Mouse (Mus musculus): ENCODE results near the gene Pik3cd. TPM values are rescaled to one million over a fixed set of nuclear protein-coding genes. Genes with fewer than 3 reads are reported as not detected.

The Pik3cd gene
- total and polyA plus RNA-seq, 2 experiments from 2014 or later: 9.7 to 15.9 TPM

DNA sequence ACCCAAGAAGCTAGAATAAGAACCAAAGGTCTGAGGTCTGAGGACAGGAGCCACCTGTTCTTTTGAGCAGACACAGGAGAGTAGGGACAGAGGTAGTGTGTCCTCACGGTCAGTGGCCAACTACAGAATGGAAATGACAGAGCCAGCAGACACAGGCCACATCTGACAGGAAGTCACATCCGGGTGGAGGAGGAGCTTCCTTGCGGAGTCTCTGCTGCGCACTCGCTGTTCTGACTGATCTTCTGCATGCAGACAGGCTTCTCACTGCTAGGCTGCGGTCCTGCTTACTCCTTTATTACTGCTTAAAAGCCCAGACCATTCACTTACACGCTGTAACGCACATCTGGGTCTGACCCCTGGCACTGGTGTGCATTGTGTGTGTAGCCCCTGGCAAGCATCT is 26.4 kb upstream of the Pik3cd start:
- H3K27ac ChIP-seq (ENCODE audit: low read depth, low read length): no peak overlapping the region
- no peak overlapping the region for H3K4me2 ChIP-seq (ENCODE audit: low read depth, low read length, poor library complexity, severe bottlenecking)
- no peak for TF ChIP-seq CTCF (IDR thresholded peaks at IDR 0.05)
- no peaks in the 10 kb centered on the region for H3K9me3 ChIP-seq (ENCODE audit: low read length)
- no peak overlapping the region for H3K4me3 ChIP-seq (ENCODE audit: low read depth, low read length)
- H3K4me1 ChIP-seq (ENCODE audit: insufficient read depth, low read length): peaks cover 5% of the 10 kb centered on the region; the same call in 1 of the 2 replicates
- H3K36me3 ChIP-seq (ENCODE audit: insufficient read depth, low read length): peaks cover 53% of the 10 kb centered on the region
- ATAC-seq (ENCODE audit: low FRiP score): no peak
- 87% methylated on average over 8 of the region's 8 CpGs for WGBS
- H3K27me3 ChIP-seq (ENCODE audit: insufficient read depth, low read length): no peaks in the 10 kb centered on the region
- H3K9ac ChIP-seq (replicated peaks; ENCODE audit: low read length, poor library complexity, severe bottlenecking): no peak overlapping the region
- no peak for DNase-seq (ENCODE audit: low spot score)

DNA sequence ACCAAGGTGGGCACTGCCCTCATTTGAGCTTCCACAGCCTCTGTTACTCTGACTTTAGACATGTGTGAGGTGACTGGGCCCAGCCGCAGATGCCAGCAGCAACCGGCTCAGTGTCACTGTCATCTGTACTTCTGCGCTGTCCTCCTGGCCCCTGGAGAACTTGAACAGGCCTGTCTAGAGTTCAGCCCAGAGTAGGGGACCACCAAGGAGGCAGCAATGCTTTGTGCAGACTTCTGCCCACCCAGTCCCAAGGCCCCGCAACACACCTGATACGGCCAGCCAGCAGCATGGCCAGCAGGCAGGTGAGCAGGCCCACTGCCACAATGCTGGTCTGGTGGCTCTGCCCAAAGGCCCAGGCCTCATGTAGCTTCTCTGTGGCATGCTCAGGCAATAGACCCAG is 25.3 kb upstream of the Pik3cd start:
- 98% methylated on average over 5 of the region's 5 CpGs for WGBS
- Histone ChIP-seq H3K27ac (ENCODE audit: low read depth, low read length) (no peak overlapping the region), H3K27me3 (ENCODE audit: insufficient read depth, low read length) (no peaks in the 10 kb centered on the region), H3K36me3 (ENCODE audit: insufficient read depth, low read length) (peaks cover 53% of the 10 kb centered on the region), H3K4me2 (ENCODE audit: low read depth, low read length, poor library complexity, severe bottlenecking) (no peak overlapping the region), H3K9ac (replicated peaks; ENCODE audit: low read length, poor library complexity, severe bottlenecking) (no peak overlapping the region), H3K4me3 (ENCODE audit: low read depth, low read length) (no peak overlapping the region), H3K9me3 (ENCODE audit: low read length) (no peaks in the 10 kb centered on the region), H3K4me1 (ENCODE audit: insufficient read depth, low read length) (no peaks in the 10 kb centered on the region)
- no peak for TF ChIP-seq CTCF (IDR thresholded peaks at IDR 0.05)
- DNase-seq (ENCODE audit: low spot score): no peak
- no peak for ATAC-seq (ENCODE audit: low FRiP score)

DNA sequence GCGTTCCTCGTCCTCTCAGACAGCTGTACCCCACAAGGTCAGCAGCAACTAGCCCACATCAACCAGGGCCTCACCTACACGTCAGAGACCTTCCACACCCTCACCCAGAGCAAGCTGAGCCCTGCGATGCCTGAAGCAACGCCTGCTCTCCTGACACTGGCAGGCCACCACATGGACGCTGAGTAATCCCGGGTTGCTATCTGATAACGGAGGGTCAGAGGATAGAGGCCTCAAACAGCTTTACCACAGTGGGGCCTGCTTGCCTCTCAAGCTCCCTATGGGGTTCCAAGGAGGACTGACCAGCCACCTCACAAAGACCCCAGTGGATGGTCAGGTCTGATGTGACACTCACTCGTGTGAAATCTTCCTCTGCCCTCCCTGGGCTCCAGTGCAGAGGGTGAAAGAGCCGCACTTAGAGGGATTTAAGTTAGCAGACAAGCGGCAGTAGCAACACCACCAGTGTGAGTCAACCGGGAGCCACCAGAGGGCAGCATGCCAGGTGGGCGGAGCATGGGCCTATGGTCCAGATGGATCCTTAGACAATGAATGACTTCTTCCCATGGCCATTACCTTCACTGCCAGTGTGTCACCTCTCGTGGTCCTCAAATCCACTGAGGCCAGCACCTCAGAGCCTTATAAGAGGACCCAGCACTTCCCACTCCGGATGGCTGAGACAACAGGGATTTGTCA is 23.4 kb upstream of the Pik3cd start:
- 66% methylated on average over 15 of the region's 15 CpGs for WGBS
- H3K4me1 ChIP-seq (ENCODE audit: insufficient read depth, low read length): no peaks in the 10 kb centered on the region
- no peaks in the 10 kb centered on the region for H3K27me3 ChIP-seq (ENCODE audit: insufficient read depth, low read length)
- H3K4me2 ChIP-seq (ENCODE audit: low read depth, low read length, poor library complexity, severe bottlenecking): no peak overlapping the region
- H3K27ac ChIP-seq (ENCODE audit: low read depth, low read length): no peak overlapping the region
- H3K36me3 ChIP-seq (ENCODE audit: insufficient read depth, low read length): peaks cover 47% of the 10 kb centered on the region
- peak; percentile 76 for TF ChIP-seq CTCF (IDR thresholded peaks at IDR 0.05)
- peak; percentile 82 for DNase-seq (ENCODE audit: low spot score)
- ATAC-seq (ENCODE audit: low FRiP score): no peak
- no peak overlapping the region for H3K4me3 ChIP-seq (ENCODE audit: low read depth, low read length)
- no peaks in the 10 kb centered on the region for H3K9me3 ChIP-seq (ENCODE audit: low read length)
- no peak overlapping the region for H3K9ac ChIP-seq (replicated peaks; ENCODE audit: low read length, poor library complexity, severe bottlenecking)

DNA sequence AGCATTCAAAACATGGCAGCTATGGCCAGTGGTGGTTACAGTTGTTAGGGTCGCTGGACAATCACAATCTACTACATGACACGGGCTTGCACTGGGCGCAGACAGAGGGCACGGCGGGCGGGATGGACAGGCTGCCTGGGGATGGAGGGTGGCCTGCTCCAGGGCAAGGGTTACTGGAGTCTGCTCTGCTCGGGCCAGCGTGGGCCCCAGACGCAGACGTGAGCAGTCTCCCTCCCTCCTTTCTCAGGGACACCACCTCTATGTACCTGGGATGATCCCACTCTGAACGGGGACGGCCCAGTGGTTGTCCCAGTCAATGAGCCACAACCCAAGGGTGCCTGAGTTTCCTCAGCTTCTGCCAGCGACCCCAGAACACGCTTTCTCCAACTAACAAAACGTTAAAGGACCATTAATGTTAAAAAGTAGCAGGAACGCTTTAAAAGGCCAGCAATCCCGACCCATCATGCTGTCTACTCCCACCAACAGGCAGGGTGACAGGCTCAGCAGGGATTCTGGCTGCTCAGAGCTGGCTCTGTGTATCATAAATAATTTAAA is 22.6 kb upstream of the Pik3cd start:
- Histone ChIP-seq H3K9me3 (ENCODE audit: low read length) (no peaks in the 10 kb centered on the region), H3K9ac (replicated peaks; ENCODE audit: low read length, poor library complexity, severe bottlenecking) (no peak overlapping the region), H3K4me2 (ENCODE audit: low read depth, low read length, poor library complexity, severe bottlenecking) (no peak overlapping the region), H3K27me3 (ENCODE audit: insufficient read depth, low read length) (no peaks in the 10 kb centered on the region), H3K27ac (ENCODE audit: low read depth, low read length) (no peak overlapping the region), H3K4me1 (ENCODE audit: insufficient read depth, low read length) (no peaks in the 10 kb centered on the region), H3K4me3 (ENCODE audit: low read depth, low read length) (no peak overlapping the region), H3K36me3 (ENCODE audit: insufficient read depth, low read length) (peaks cover 49% of the 10 kb centered on the region)
- ATAC-seq (ENCODE audit: low FRiP score) (no peak), DNase-seq (ENCODE audit: low spot score) (no peak)
- WGBS: 84% methylated on average over 17 of the region's 17 CpGs
- TF ChIP-seq CTCF (IDR thresholded peaks at IDR 0.05): no peak

DNA sequence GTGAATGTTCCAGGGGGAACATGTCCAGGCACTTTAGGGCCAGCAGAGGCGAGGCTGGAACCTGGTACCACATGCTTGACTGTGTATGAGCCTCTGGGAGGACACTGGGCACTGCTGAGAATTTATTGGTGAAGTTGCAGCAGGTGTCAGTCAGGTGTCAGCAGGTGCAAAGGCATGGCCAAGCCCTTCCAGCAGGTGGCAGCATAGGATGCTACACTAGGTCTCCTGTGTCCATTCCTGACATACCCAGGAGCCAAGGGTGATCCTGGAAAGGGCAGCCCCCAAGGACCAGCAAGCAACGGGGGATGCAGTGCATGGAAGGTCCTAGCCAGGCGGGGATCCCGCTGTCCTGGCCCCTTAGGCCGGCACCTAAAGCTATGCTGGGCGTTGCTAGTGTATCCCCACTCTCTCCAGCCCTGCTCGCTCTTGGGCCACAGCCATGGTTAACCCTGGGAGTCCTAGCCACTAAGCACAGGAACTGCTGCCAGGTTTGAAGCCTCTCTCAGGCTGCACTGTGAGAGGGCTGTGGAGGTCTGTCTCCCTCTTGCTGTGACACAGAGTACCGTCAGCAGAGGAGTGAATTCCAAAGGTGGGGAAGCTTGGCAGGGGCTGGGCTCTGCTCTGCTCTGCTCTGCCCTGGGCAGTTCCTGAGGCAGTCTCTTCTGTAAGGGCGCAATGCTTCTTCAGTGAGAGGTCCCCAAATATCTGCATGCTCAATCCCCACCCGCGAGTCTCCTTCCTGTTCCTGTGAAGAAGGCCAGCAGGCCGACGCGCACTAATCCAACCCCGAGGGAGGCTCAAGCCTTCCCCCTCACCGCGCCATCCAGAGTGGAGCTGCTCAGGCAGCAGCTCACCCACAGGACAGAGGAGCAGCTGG is 21.7 kb upstream of the Pik3cd start:
- no peak overlapping the region for H3K27ac ChIP-seq (ENCODE audit: low read depth, low read length)
- no peak overlapping the region for H3K4me2 ChIP-seq (ENCODE audit: low read depth, low read length, poor library complexity, severe bottlenecking)
- WGBS: 56% methylated on average over 17 of the region's 17 CpGs
- no peaks in the 10 kb centered on the region for H3K27me3 ChIP-seq (ENCODE audit: insufficient read depth, low read length)
- TF ChIP-seq CTCF (IDR thresholded peaks at IDR 0.05): peak; percentile 69
- DNase-seq (ENCODE audit: low spot score) (peak; percentile 75), ATAC-seq (ENCODE audit: low FRiP score) (peak; percentile 63; the same call in 1 of the 2 replicates)
- H3K4me3 ChIP-seq (ENCODE audit: low read depth, low read length): no peak overlapping the region
- H3K36me3 ChIP-seq (ENCODE audit: insufficient read depth, low read length): peaks cover 45% of the 10 kb centered on the region
- H3K9ac ChIP-seq (replicated peaks; ENCODE audit: low read length, poor library complexity, severe bottlenecking): no peak overlapping the region
- H3K9me3 ChIP-seq (ENCODE audit: low read length): no peaks in the 10 kb centered on the region
- no peaks in the 10 kb centered on the region for H3K4me1 ChIP-seq (ENCODE audit: insufficient read depth, low read length)

DNA sequence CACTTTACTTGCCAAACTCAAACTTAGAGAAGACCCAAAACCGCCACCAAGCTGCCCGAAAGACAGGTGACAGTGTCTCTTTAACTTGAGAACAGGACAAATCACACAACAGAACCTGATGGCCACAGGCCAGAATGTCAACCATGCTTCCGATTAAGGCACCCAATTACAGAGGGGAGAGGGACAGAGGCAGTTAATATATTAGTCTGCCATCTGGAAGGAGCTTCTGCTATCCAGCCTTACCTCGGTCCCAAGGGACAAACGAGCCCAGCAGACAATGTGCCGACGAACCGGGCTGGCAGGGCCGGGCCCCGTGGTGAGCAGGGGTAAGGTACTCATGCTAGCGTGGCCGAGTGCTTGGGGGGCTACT is 20.6 kb upstream of the Pik3cd start:
- Histone ChIP-seq H3K27me3 (ENCODE audit: insufficient read depth, low read length) (no peaks in the 10 kb centered on the region), H3K4me1 (ENCODE audit: insufficient read depth, low read length) (no peaks in the 10 kb centered on the region), H3K36me3 (ENCODE audit: insufficient read depth, low read length) (peaks cover 49% of the 10 kb centered on the region), H3K27ac (ENCODE audit: low read depth, low read length) (no peak overlapping the region), H3K4me2 (ENCODE audit: low read depth, low read length, poor library complexity, severe bottlenecking) (no peak overlapping the region), H3K9me3 (ENCODE audit: low read length) (no peaks in the 10 kb centered on the region), H3K4me3 (ENCODE audit: low read depth, low read length) (no peak overlapping the region), H3K9ac (replicated peaks; ENCODE audit: low read length, poor library complexity, severe bottlenecking) (no peak overlapping the region)
- DNase-seq (ENCODE audit: low spot score) (peak; percentile 43), ATAC-seq (ENCODE audit: low FRiP score) (no peak)
- no peak for TF ChIP-seq CTCF (IDR thresholded peaks at IDR 0.05)
- 70% methylated on average over 12 of the region's 12 CpGs for WGBS
